Mouse (Mus musculus) embryonic fibroblast, embryonic 13.5 days (primary cell): Measurements from ENCODE around the gene Hapln3.

ENCODE experiments used
- CTCF ChIP-seq: IDR thresholded peaks from 2 replicates; pipeline ENCODE4 v1.5.1; 2011; ENCODE audit warnings: mild to moderate bottlenecking, control low read depth, low read length, moderate library complexity, borderline replicate concordance; ENCODE audit not compliant: insufficient read depth
- POLR2A ChIP-seq: IDR thresholded peaks from 2 replicates; pipeline ENCODE4 v1.6.1; 2011; ENCODE audit warnings: low read depth, mild to moderate bottlenecking, control low read depth, low read length, moderate library complexity

GRCm38 (mm10) chr7:79159406-79159805 is 28.6 kb upstream of the Hapln3 start:
- TF ChIP-seq CTCF (no peak), POLR2A (no peak)
